8 mouse cellular contexts compared by ENCODE assay signal in genomic region chr13:37513905-37514607, GRCm38 (mm10).
A peak's percentile ranks its signal among the peaks of the same experiment; 100 is the strongest.
DNase-seq lines count a peak whose midpoint lies in the region; ATAC-seq and TF ChIP-seq lines count a peak whose summit lies in the region.

No protein-coding gene starts in this region.

- ATAC-seq in embryonic facial prominence, embryonic 12.5 days (ENCODE audit: insufficient number of reproducible peaks, insufficient read depth, low FRiP score, low TSS enrichment): peak; percentile 69
- peak; percentile 50; the same call in 1 of the 2 replicates for ATAC-seq in heart, embryonic 12.5 days (ENCODE audit: insufficient number of reproducible peaks, low FRiP score)
- peak; percentile 73 for ATAC-seq in kidney, embryonic 15.5 days (replicated peaks; ENCODE audit: low FRiP score)
- peak; percentile 27; the same call in 1 of the 2 replicates for ATAC-seq in limb, embryonic 15.5 days (ENCODE audit: insufficient number of reproducible peaks, low FRiP score, low TSS enrichment, low read depth)
- ATAC-seq in midbrain, postnatal 0 days (ENCODE audit: low FRiP score): peak; percentile 81
- no peak for ATAC-seq in erythroid progenitor cell, adult 5-6 weeks (replicated peaks; ENCODE audit: low FRiP score, poor library complexity, severe bottlenecking)

- peaks cover 34% of the 10 kb centered on the region for H3K4me1 ChIP-seq in brown adipose tissue, adult 24 weeks (ENCODE audit: control insufficient read depth, insufficient read depth, insufficient read length, low read length)
- H3K4me1 ChIP-seq in embryonic facial prominence, embryonic 12.5 days: peaks cover 25% of the 10 kb centered on the region
- peaks cover 23% of the 10 kb centered on the region for H3K4me1 ChIP-seq in heart, embryonic 12.5 days (replicated peaks)
- H3K4me1 ChIP-seq in kidney, embryonic 15.5 days: peaks cover 50% of the 10 kb centered on the region
- H3K4me1 ChIP-seq in limb, embryonic 15.5 days: peaks cover 22% of the 10 kb centered on the region
- H3K4me1 ChIP-seq in midbrain, postnatal 0 days (ENCODE audit: insufficient read depth, low read length): peaks cover 8% of the 10 kb centered on the region; the same call in 1 of the 2 replicates

- H3K4me3 ChIP-seq in brown adipose tissue, adult 24 weeks (ENCODE audit: insufficient read depth, low read depth, low read length): no peak overlapping the region
- H3K4me3 ChIP-seq in embryonic facial prominence, embryonic 12.5 days: no peak overlapping the region
- peak overlapping the region; percentile 17 for H3K4me3 ChIP-seq in heart, embryonic 12.5 days
- H3K4me3 ChIP-seq in kidney, embryonic 15.5 days (replicated peaks): peak overlapping the region; percentile 11; the same call in 1 of the 2 replicates
- peak overlapping the region; percentile 3; the same call in 1 of the 2 replicates for H3K4me3 ChIP-seq in limb, embryonic 15.5 days
- no peak overlapping the region for H3K4me3 ChIP-seq in midbrain, postnatal 0 days (ENCODE audit: low read depth, low read length)

- peak; percentile 88 for DNase-seq in midbrain, postnatal 0 days (ENCODE audit: low spot score)
- DNase-seq in urinary bladder, adult 18-20 months (ENCODE audit: low spot score in 2 of 2): no peak

- 0 out of 2 replicates have a peak overlapping the region, but pooled peaks have one; percentile 15 for H3K9ac ChIP-seq in embryonic facial prominence, embryonic 12.5 days
- H3K9ac ChIP-seq in heart, embryonic 12.5 days: 0 out of 2 replicates have a peak overlapping the region, but pooled peaks have one; percentile 2
- H3K9ac ChIP-seq in kidney, embryonic 15.5 days: peak overlapping the region; percentile 42
- H3K9ac ChIP-seq in limb, embryonic 15.5 days: peak overlapping the region; percentile 24
- 0 out of 2 replicates have a peak overlapping the region, but pooled peaks have one; percentile 24 for H3K9ac ChIP-seq in midbrain, postnatal 0 days (replicated peaks; ENCODE audit: low read length, poor library complexity, severe bottlenecking)

- H3K9me3 ChIP-seq in embryonic facial prominence, embryonic 12.5 days: no peaks in the 10 kb centered on the region
- no peaks in the 10 kb centered on the region for H3K9me3 ChIP-seq in heart, embryonic 12.5 days (replicated peaks)
- no peaks in the 10 kb centered on the region for H3K9me3 ChIP-seq in kidney, embryonic 15.5 days (replicated peaks)
- H3K9me3 ChIP-seq in limb, embryonic 15.5 days: no peaks in the 10 kb centered on the region
- H3K9me3 ChIP-seq in midbrain, postnatal 0 days (ENCODE audit: low read length): no peaks in the 10 kb centered on the region

- H3K27me3 ChIP-seq in embryonic facial prominence, embryonic 12.5 days: no peaks in the 10 kb centered on the region
- no peaks in the 10 kb centered on the region for H3K27me3 ChIP-seq in heart, embryonic 12.5 days (replicated peaks)
- H3K27me3 ChIP-seq in kidney, embryonic 15.5 days: no peaks in the 10 kb centered on the region
- no peaks in the 10 kb centered on the region for H3K27me3 ChIP-seq in limb, embryonic 15.5 days
- no peaks in the 10 kb centered on the region for H3K27me3 ChIP-seq in midbrain, postnatal 0 days (ENCODE audit: insufficient read depth, low read length)

- peak; percentile 12; the same call in 1 of the 2 replicates for TF ChIP-seq CTCF in midbrain, postnatal 0 days (IDR thresholded peaks at IDR 0.05)

- 7% methylated on average over 23 of the region's 23 CpGs for WGBS in embryonic facial prominence, embryonic 12.5 days
- WGBS in heart, embryonic 12.5 days: 15% methylated on average over 23 of the region's 23 CpGs
- 13% methylated on average over 23 of the region's 23 CpGs for WGBS in kidney, embryonic 15.5 days
- WGBS in limb, embryonic 15.5 days: 11% methylated on average over 23 of the region's 23 CpGs
- 3% methylated on average over 23 of the region's 23 CpGs for WGBS in midbrain, postnatal 0 days

- H3K27ac ChIP-seq in brown adipose tissue, adult 24 weeks (replicated peaks; ENCODE audit: low read depth, low read length): peak overlapping the region; percentile 84
- H3K27ac ChIP-seq in embryonic facial prominence, embryonic 12.5 days: peak overlapping the region; percentile 77
- peak overlapping the region; percentile 60 for H3K27ac ChIP-seq in heart, embryonic 12.5 days (ENCODE audit: poor library complexity, severe bottlenecking)
- peak overlapping the region; percentile 87 for H3K27ac ChIP-seq in kidney, embryonic 15.5 days
- H3K27ac ChIP-seq in limb, embryonic 15.5 days: peak overlapping the region; percentile 79
- H3K27ac ChIP-seq in midbrain, postnatal 0 days (ENCODE audit: low read depth, low read length): peak overlapping the region; percentile 77

- peak overlapping the region; percentile 41 for H3K4me2 ChIP-seq in embryonic facial prominence, embryonic 12.5 days (replicated peaks)
- peak overlapping the region; percentile 49 for H3K4me2 ChIP-seq in heart, embryonic 12.5 days
- H3K4me2 ChIP-seq in kidney, embryonic 15.5 days: peak overlapping the region; percentile 52
- H3K4me2 ChIP-seq in limb, embryonic 15.5 days: peak overlapping the region; percentile 24
- H3K4me2 ChIP-seq in midbrain, postnatal 0 days (ENCODE audit: low read depth, low read length, poor library complexity, severe bottlenecking): peak overlapping the region; percentile 36

- no peaks in the 10 kb centered on the region for H3K36me3 ChIP-seq in embryonic facial prominence, embryonic 12.5 days
- no peaks in the 10 kb centered on the region for H3K36me3 ChIP-seq in heart, embryonic 12.5 days
- no peaks in the 10 kb centered on the region for H3K36me3 ChIP-seq in kidney, embryonic 15.5 days
- H3K36me3 ChIP-seq in limb, embryonic 15.5 days: no peaks in the 10 kb centered on the region
- H3K36me3 ChIP-seq in midbrain, postnatal 0 days (ENCODE audit: insufficient read depth, low read length): no peaks in the 10 kb centered on the region

Comparison
In these comparisons a context has a peak if more than half of its experiments do, and no peak if none do; other contexts are left out.
1. H3K4me3 ChIP-seq: peak in heart, embryonic 12.5 days (single experiment), kidney, embryonic 15.5 days (single experiment) and limb, embryonic 15.5 days (single experiment); none in brown adipose tissue, adult 24 weeks (single experiment), embryonic facial prominence, embryonic 12.5 days (single experiment) and midbrain, postnatal 0 days (single experiment).
2. Peak in every context shown above with its lines, with median percentiles within 50 percentile points of each other: H3K27ac ChIP-seq, H3K4me2 ChIP-seq and H3K9ac ChIP-seq.